Comparison of ENCODE assay signal across 8 mouse cellular contexts in genomic region chr4:126162544-126163066, GRCm38 (mm10). TPM values are rescaled to one million over a fixed set of nuclear protein-coding genes. Genes with fewer than 3 reads are reported as not detected.
DNase-seq lines count a peak whose midpoint lies in the region; ATAC-seq and TF ChIP-seq lines count a peak whose summit lies in the region.

No protein-coding gene starts in this region.

- H3K27ac ChIP-seq in hindbrain, postnatal 0 days, result peak overlapping the region; percentile 62; the same call in 1 of the 2 replicates
- peak overlapping the region; percentile 71 for H3K27ac ChIP-seq in left cerebral cortex, adult 2 months

- ATAC-seq in hindbrain, postnatal 0 days, result peak; percentile 95

- H3K9ac ChIP-seq in hindbrain, postnatal 0 days (replicated peaks; ENCODE audit: low read length), result peak overlapping the region; percentile 73

- peaks cover 6% of the 10 kb centered on the region; the same call in 1 of the 2 replicates for H3K36me3 ChIP-seq in hindbrain, postnatal 0 days (ENCODE audit: insufficient read depth, low read length)

- H3K4me1 ChIP-seq in hindbrain, postnatal 0 days (ENCODE audit: insufficient read depth, low read length), result 0 out of 2 replicates have a peak, but pooled peaks cover 5% of the 10 kb centered on the region

- WGBS in hindbrain, postnatal 0 days, result 1% methylated on average over 42 of the region's 44 CpGs

- H3K4me3 ChIP-seq in hindbrain, postnatal 0 days (ENCODE audit: low read length), result peak overlapping the region; percentile 59
- peak overlapping the region; percentile 71 for H3K4me3 ChIP-seq in left cerebral cortex, adult 2 months

- no peaks in the 10 kb centered on the region for H3K27me3 ChIP-seq in hindbrain, postnatal 0 days (ENCODE audit: insufficient read depth, low read length)

- TF ChIP-seq CTCF in hindbrain, postnatal 0 days (IDR thresholded peaks at IDR 0.05; ENCODE audit: low read depth), result no peak
- TF ChIP-seq CTCF in left cerebral cortex, adult 2 months (IDR thresholded peaks at IDR 0.05), result no peak

- intact Hi-C loops in left cerebral cortex, adult 2 months (cut with DNase I), result loop anchor here (5.0 kb wide), 1 partner anchor 75 kb away; no protein-coding TSS in a partner anchor

- peak; percentile 77 to 83 for DNase-seq in adrenal gland, adult 18-20 months (ENCODE audit: low spot score in 2 of 2)
- DNase-seq in embryo, embryonic 10 days (ENCODE audit: low spot score), result peak; percentile 81
- peak; percentile 87 for DNase-seq in gastrocnemius, adult 8-10 months (ENCODE audit: low spot score in 2 of 2)
- peak; percentile 87 for DNase-seq in hindbrain, postnatal 0 days (ENCODE audit: low spot score)
- peak; percentile 79 to 82 for DNase-seq in left cerebral cortex, adult 2 months (ENCODE audit: extremely low spot score in 1 of 2, low spot score in 2 of 2)
- peak; percentile 94 to 96 for DNase-seq in lung, postnatal 4 days
- peak; percentile 44 for DNase-seq in retina, postnatal 7 days (ENCODE audit: low read depth, low spot score)
- DNase-seq in thymus, postnatal 4 days, result peak; percentile 90

- peak overlapping the region; percentile 100 for H3K4me2 ChIP-seq in hindbrain, postnatal 0 days (ENCODE audit: low read depth, low read length)

- no peaks in the 10 kb centered on the region for H3K9me3 ChIP-seq in hindbrain, postnatal 0 days (ENCODE audit: low read length)

RNA-seq across cellular contexts. Expression of gene Sh3d21, which starts 0.7 kb away (rescaled TPM):
- 1 to 10 TPM; 2.8 to 2.9 TPM for total RNA-seq in adrenal gland, adult 18-20 months (2021)
- total RNA-seq in gastrocnemius, adult 8-10 months (2022), result under 1 TPM; 0.46 to 0.86 (median 0.68) TPM
- 0.63 and 1.2 TPM in 2 replicates for total RNA-seq in hindbrain, postnatal 0 days (2014; rRNA removed)
- polyA plus RNA-seq in hindbrain, postnatal 0 days (2015; fragmentation: Nextera tagmentation; extraction: Ambion mirVana), result 2.2 and 2.6 TPM in 2 replicates
- 1 to 10 TPM in 1 of 2 experiments, under 1 TPM in 1; 0.86 to 1.1 TPM for total RNA-seq in left cerebral cortex, adult 2 months (2021)

RNA-seq across cellular contexts. Expression of gene Eva1b, which starts 15.1 kb away (rescaled TPM):
- total RNA-seq in adrenal gland, adult 18-20 months (2021), result 10 to 100 TPM; 13.3 to 13.8 TPM
- total RNA-seq in gastrocnemius, adult 8-10 months (2022), result 1 to 10 TPM; 2.0 to 4.9 (median 2.6) TPM
- 24.9 and 25.6 TPM in 2 replicates for total RNA-seq in hindbrain, postnatal 0 days (2014; rRNA removed)
- polyA plus RNA-seq in hindbrain, postnatal 0 days (2015; fragmentation: Nextera tagmentation; extraction: Ambion mirVana), result 11.6 and 12.3 TPM in 2 replicates
- 1 to 10 TPM; 3.1 to 3.8 TPM for total RNA-seq in left cerebral cortex, adult 2 months (2021)

RNA-seq across cellular contexts. Expression of gene Thrap3, which starts 40.0 kb away (rescaled TPM):
- 100 to 1,000 TPM; 142 to 182 TPM for total RNA-seq in adrenal gland, adult 18-20 months (2021)
- total RNA-seq in gastrocnemius, adult 8-10 months (2022), result 100 to 1,000 TPM in 3 of 4 experiments, 10 to 100 TPM in 1; 95.8 to 107 (median 105) TPM
- total RNA-seq in hindbrain, postnatal 0 days (2014; rRNA removed), result 85.7 and 128 TPM in 2 replicates
- polyA plus RNA-seq in hindbrain, postnatal 0 days (2015; fragmentation: Nextera tagmentation; extraction: Ambion mirVana), result 108 and 123 TPM in 2 replicates
- 100 to 1,000 TPM; 149 to 158 TPM for total RNA-seq in left cerebral cortex, adult 2 months (2021)

RNA-seq across cellular contexts. Expression of gene Stk40, which starts 58.8 kb away (rescaled TPM):
- 10 to 100 TPM; 63.0 to 77.6 TPM for total RNA-seq in adrenal gland, adult 18-20 months (2021)
- total RNA-seq in gastrocnemius, adult 8-10 months (2022), result 100 to 1,000 TPM; 122 to 135 (median 128) TPM
- total RNA-seq in hindbrain, postnatal 0 days (2014; rRNA removed), result 19.9 and 23.3 TPM in 2 replicates
- polyA plus RNA-seq in hindbrain, postnatal 0 days (2015; fragmentation: Nextera tagmentation; extraction: Ambion mirVana), result 17.6 and 19.7 TPM in 2 replicates
- total RNA-seq in left cerebral cortex, adult 2 months (2021), result 10 to 100 TPM; 39.8 to 56.4 TPM

Comparison
In these comparisons a context has a peak if more than half of its experiments do, and no peak if none do; other contexts are left out.
1. Peak in every context shown above with its lines: DNase-seq, ATAC-seq, H3K4me3 ChIP-seq and H3K27ac ChIP-seq.
2. DNase-seq: peak in every context shown above with its lines; median percentile 95 in lung, postnatal 4 days; 90 in thymus, postnatal 4 days; 87 in gastrocnemius, adult 8-10 months; 87 in hindbrain, postnatal 0 days; 81 in embryo, embryonic 10 days; 80 in left cerebral cortex, adult 2 months; 80 in adrenal gland, adult 18-20 months; 44 in retina, postnatal 7 days.